Mouse (Mus musculus) embryonic facial prominence, embryonic 12.5 days (tissue): ENCODE measurements around the gene Ccl1. TPM values are rescaled to one million over a fixed set of nuclear protein-coding genes. Genes with fewer than 3 reads are reported as not detected.
A peak's percentile ranks its signal among the peaks of the same experiment; 100 is the strongest.

Experiments used
- ATAC-seq: fragments of 200-750 bp; cut with Nextera tagmentation; 2 replicates; pipeline ENCODE4 v1.8.0; 2017; ENCODE audit not compliant: insufficient number of reproducible peaks, insufficient read depth, low FRiP score, low TSS enrichment
- H3K27ac ChIP-seq: fragments of 300-500 bp; sonication (generic); 2 replicates; pipeline ENCODE4 v1.5.1; 2016; ENCODE audit warnings: mild to moderate bottlenecking
- H3K27me3 ChIP-seq: fragments of 300-500 bp; sonication (generic); 2 replicates; pipeline ENCODE4 v1.6.1; 2016; ENCODE audit warnings: mild to moderate bottlenecking, moderate library complexity
- H3K36me3 ChIP-seq: fragments of 300-500 bp; sonication (generic); 2 replicates; pipeline ENCODE4 v1.6.1; 2016; ENCODE audit warnings: mild to moderate bottlenecking
- H3K4me1 ChIP-seq: fragments of 300-500 bp; sonication (generic); 2 replicates; pipeline ENCODE4 v1.6.1; 2016
- H3K4me2 ChIP-seq: fragments of 300-500 bp; sonication (generic); replicated peaks from 2 replicates; pipeline ENCODE4 v1.6.1; 2016; ENCODE audit warnings: mild to moderate bottlenecking, moderate library complexity
- H3K4me3 ChIP-seq: fragments of 300-500 bp; sonication (generic); 2 replicates; pipeline ENCODE4 v1.5.1; 2016; ENCODE audit warnings: mild to moderate bottlenecking
- H3K9ac ChIP-seq: fragments of 300-500 bp; sonication (generic); 2 replicates; pipeline ENCODE4 v1.6.1; 2016; ENCODE audit warnings: mild to moderate bottlenecking, moderate library complexity
- H3K9me3 ChIP-seq: fragments of 300-500 bp; sonication (generic); 2 replicates; pipeline ENCODE4 v1.6.1; 2016; ENCODE audit warnings: mild to moderate bottlenecking, moderate library complexity
- WGBS: fragments of 180-500 bp; shearing (Covaris S2); methylation state at CpG from one replicate; pipeline ENCODE4 v1.1.7; 2016; 5-methylcytosine and 5-hydroxymethylcytosine counted together
- polyA plus RNA-seq: library from polyadenylated mRNA; unstranded; fragments of >200 nt; fragmentation: Nextera tagmentation; extraction: Ambion mirVana; gene quantifications from 2 replicates; pipeline ENCODE4 v1.2.1, GENCODE M21; 2016

Ccl1 gene
- not detected in 2 replicates for polyA plus RNA-seq

DNA sequence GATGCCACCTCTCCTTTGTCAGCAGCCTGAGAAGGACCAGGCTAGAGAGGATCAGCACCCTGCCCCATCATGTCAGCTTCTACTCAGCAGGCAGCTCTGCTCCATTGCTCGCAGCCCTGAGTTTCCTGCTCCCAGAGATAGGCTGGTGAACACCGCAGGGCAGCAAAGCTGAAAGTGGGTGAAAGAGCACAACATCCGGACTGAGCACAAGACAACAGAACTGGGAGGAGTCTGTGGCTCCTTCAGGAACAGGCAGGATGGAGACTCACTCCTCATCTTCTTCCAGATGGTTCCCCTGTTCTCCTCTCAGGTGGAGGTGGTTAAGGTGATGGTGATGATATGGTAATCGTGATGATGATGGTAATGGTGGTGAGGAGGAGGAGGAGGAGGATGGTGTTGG lies at the start of gene Ccl1:
TSS of gene Ccl1 (minus strand) at position 101 of the 400 bp plus-strand sequence.
- ATAC-seq, result no peak
- WGBS, result 69% methylated on average over 4 of the region's 4 CpGs
- Histone ChIP-seq H3K36me3 (no peaks in the 10 kb centered on the region), H3K27me3 (no peaks in the 10 kb centered on the region), H3K4me1 (no peaks in the 10 kb centered on the region), H3K9ac (no peak within 1 kb of the TSS), H3K4me2 (no peak within 1 kb of the TSS), H3K9me3 (no peaks in the 10 kb centered on the region), H3K27ac (no peak within 1 kb of the TSS), H3K4me3 (no peak within 1 kb of the TSS)

DNA sequence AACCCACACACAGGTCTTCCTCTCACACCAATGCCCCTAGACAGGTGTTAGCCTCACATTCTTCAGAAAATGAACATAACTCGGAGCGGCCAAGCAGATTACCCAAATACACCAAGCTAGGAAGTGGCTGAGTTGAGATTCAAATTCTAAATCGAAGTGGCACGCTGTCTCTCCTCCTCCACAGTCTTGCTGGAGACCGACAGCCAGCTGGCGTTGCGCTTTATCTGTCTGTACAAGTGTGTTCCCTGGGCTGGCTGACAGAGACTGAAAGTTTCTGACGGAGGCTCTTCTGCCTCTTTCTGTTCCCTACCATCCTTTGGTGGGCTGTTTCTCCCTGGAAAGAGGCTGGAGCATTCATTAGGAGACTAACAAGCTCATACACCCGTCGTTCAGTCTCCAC lies 45.5 kb upstream of the Ccl1 start:
- no peak overlapping the region for H3K4me2 ChIP-seq
- no peaks in the 10 kb centered on the region for H3K36me3 ChIP-seq
- ATAC-seq, result no peak
- H3K4me3 ChIP-seq, result no peak overlapping the region
- H3K9ac ChIP-seq, result no peak overlapping the region
- no peak overlapping the region for H3K27ac ChIP-seq
- H3K9me3 ChIP-seq, result no peaks in the 10 kb centered on the region
- H3K4me1 ChIP-seq, result no peaks in the 10 kb centered on the region
- 84% methylated on average over 10 of the region's 10 CpGs for WGBS
- H3K27me3 ChIP-seq, result no peaks in the 10 kb centered on the region

DNA sequence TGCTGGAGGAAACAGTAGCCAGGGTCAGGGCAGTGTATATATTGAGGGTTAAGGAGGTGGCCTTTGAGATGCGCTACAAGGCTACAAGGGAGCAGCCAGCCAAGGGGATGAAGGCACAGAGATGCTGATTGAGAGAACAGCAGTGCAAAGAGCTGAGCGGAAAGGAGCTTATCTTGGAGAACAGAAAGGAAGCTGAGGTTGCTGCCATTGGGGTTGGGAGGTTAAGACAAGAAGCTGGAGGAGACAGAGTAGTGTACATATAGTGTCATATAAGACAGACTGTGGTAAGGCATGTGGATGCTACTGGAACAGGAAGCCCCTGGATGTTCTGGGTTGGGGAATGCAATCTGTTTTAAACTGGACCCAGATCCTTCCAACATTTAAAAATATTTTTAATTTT lies 35.4 kb upstream of the Ccl1 start:
- H3K9me3 ChIP-seq, result no peaks in the 10 kb centered on the region
- H3K27ac ChIP-seq, result no peak overlapping the region
- H3K27me3 ChIP-seq, result no peaks in the 10 kb centered on the region
- no peak overlapping the region for H3K4me3 ChIP-seq
- 46% methylated on average over 2 of the region's 2 CpGs for WGBS
- no peaks in the 10 kb centered on the region for H3K36me3 ChIP-seq
- H3K4me2 ChIP-seq, result no peak overlapping the region
- no peak for ATAC-seq
- 0 out of 2 replicates have a peak, but pooled peaks cover 4% of the 10 kb centered on the region for H3K4me1 ChIP-seq
- H3K9ac ChIP-seq, result no peak overlapping the region

DNA sequence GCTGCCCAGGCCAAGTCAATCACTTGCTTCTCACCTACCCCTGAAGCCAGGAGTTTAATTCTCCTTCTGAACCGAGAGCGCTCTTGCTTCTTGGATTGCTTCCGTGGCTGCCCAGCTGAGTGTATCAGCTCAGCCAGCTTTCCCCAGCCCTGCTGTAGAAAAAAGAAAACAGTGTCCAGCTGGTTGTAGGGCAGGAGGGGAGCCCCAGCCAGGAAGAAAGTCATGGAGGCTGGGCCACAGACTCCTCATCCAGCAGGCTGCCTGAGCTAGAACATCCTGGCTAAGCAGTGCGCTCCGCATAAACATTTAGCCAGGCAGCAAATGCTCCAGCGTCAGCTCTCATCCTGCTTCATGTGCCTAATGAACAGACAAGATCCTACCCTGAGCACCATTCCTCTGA lies 34.9 kb upstream of the Ccl1 start:
- ATAC-seq, result no peak
- Histone ChIP-seq H3K36me3 (no peaks in the 10 kb centered on the region), H3K4me1 (0 out of 2 replicates have a peak, but pooled peaks cover 4% of the 10 kb centered on the region), H3K9me3 (no peaks in the 10 kb centered on the region), H3K4me2 (no peak overlapping the region), H3K27me3 (no peaks in the 10 kb centered on the region), H3K9ac (no peak overlapping the region), H3K27ac (0 out of 2 replicates have a peak overlapping the region, but pooled peaks have one; percentile 23), H3K4me3 (no peak overlapping the region)
- WGBS, result 53% methylated on average over 6 of the region's 6 CpGs

DNA sequence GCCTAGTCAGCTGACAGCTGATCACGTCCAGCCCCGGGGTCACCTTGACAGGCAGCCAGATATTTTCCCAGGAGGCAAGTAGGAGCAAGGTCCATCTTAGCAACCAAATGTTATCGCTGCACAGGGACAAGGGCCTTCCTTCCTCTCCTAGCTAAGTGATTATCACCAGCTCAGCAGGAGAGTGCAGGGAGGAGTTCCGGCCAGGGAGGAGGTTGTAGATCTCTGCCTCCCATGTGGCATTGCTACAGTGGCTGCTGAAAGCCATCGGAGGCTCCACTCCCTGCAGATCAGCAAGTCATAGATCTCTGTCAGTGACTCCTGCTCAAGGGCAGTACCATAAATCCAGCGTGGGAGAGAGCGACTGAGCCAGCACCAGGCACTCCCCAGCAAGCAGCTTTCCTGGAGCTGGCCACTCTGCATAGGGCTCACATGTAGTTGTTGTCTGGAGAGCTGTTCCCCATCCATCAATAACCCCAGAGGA lies 34.5 kb upstream of the Ccl1 start:
- no peak overlapping the region for H3K4me2 ChIP-seq
- no peaks in the 10 kb centered on the region for H3K36me3 ChIP-seq
- 0 out of 2 replicates have a peak overlapping the region, but pooled peaks have one; percentile 23 for H3K27ac ChIP-seq
- H3K27me3 ChIP-seq, result no peaks in the 10 kb centered on the region
- no peak for ATAC-seq
- no peaks in the 10 kb centered on the region for H3K9me3 ChIP-seq
- no peak overlapping the region for H3K9ac ChIP-seq
- H3K4me1 ChIP-seq, result 0 out of 2 replicates have a peak, but pooled peaks cover 4% of the 10 kb centered on the region
- no peak overlapping the region for H3K4me3 ChIP-seq
- WGBS, result 43% methylated on average over 7 of the region's 7 CpGs

DNA sequence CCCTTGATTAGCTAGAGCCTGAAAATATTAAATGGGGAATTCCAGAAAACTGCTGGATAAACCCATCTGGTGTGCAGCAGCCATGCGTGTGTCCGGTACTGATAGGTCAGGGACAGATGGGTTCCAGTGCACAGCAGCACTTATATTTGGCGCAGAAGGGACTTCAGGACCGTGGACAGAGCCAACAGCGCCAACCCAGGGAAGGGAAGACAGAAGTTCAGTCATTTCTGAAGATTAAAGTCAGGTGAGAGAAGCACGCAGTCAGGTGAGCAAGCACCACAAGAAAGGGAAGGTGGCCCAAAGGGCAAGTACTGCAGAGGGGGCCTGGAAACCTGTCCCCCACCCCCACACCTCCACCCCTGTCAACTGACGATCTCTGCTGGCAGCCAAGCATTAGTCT lies 7.7 kb upstream of the Ccl1 start:
- H3K36me3 ChIP-seq, result no peaks in the 10 kb centered on the region
- no peak overlapping the region for H3K4me3 ChIP-seq
- no peak overlapping the region for H3K9ac ChIP-seq
- H3K4me2 ChIP-seq, result no peak overlapping the region
- WGBS, result 36% methylated on average over 7 of the region's 7 CpGs
- H3K4me1 ChIP-seq, result no peaks in the 10 kb centered on the region
- H3K27ac ChIP-seq, result no peak overlapping the region
- no peaks in the 10 kb centered on the region for H3K27me3 ChIP-seq
- no peaks in the 10 kb centered on the region for H3K9me3 ChIP-seq
- no peak for ATAC-seq

DNA sequence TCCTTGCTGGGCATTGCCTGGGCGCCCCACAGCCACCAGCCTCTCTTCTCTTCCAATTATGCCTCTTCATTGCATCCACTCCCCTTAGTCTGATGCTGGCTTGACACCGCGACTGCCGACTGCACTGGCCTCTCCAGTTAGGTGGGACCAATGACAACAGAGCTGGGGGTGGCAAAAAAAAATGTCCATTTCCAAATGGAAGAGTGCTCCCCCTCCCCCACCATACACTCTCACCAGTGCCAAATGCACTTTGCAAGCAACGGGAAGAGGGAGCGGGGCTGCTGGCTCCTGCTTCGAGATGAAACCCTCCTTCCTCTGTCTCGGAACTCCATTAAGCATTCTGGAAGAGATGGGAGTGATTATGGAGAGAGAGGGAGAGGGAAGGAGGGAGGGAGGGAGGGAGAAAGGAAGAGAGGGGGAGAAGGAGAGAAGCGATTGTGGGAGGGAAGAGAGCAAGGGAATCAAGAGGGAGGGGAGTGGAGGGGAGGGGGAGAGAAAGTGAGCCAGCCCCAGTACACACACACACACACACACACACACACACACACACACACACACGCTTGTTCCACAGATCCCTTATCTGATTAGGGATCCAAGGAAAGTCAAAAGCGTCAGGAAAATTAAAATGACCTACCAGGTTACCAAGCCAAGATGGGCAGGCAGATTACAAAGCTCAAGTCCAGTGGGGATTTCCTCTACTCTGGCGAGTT lies 5.0 kb upstream of the Ccl1 start:
- Histone ChIP-seq H3K4me1 (no peaks in the 10 kb centered on the region), H3K27me3 (no peaks in the 10 kb centered on the region), H3K4me2 (no peak overlapping the region), H3K9ac (no peak overlapping the region), H3K27ac (no peak overlapping the region), H3K9me3 (no peaks in the 10 kb centered on the region), H3K36me3 (no peaks in the 10 kb centered on the region), H3K4me3 (no peak overlapping the region)
- 14% methylated on average over 11 of the region's 12 CpGs for WGBS
- no peak for ATAC-seq

DNA sequence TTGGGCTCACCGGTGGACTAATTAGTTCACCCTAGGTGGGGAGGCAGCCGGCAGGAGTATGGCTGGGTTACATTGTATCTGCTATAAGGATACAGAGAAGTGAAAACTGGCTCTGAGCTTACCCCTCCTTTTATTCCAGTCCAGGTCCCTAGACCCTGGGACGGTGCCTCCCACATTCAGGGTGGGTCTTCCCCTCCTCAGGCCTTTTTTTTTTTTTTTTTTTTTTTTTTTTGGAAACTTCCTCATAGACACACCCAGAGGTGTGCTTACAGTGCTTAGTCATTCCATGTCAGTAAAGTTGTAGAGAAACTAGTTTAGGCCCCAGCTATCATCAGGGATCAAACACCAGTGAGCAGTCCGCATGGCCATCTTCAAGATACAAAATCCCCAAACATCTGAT lies 7.6 kb downstream of the Ccl1 start:
- no peak for ATAC-seq
- Histone ChIP-seq H3K4me2 (no peak overlapping the region), H3K9me3 (no peaks in the 10 kb centered on the region), H3K4me3 (no peak overlapping the region), H3K4me1 (no peaks in the 10 kb centered on the region), H3K27ac (no peak overlapping the region), H3K36me3 (no peaks in the 10 kb centered on the region), H3K9ac (no peak overlapping the region), H3K27me3 (no peaks in the 10 kb centered on the region)
- WGBS, result 71% methylated on average over 4 of the region's 4 CpGs

DNA sequence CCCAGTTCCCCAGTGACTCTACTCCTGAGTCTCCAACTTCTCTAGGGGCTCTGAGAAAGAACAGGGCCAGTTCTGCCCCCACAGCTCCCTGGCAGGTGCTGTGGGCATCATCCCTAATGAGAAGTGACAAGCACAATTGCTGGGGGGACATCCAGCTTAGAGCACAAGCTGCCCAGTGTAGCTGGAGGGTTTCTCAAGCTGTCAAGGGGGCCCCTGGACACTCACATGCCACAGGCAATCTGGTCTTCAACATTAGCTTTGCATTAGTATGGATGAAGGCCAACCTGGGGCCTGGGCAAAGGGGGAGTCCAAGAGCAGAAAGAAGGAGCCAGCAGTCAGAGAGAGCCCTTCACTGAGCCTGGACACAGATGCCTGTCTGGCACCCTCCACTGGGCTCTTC lies 14.6 kb downstream of the Ccl1 start:
- Histone ChIP-seq H3K27me3 (no peaks in the 10 kb centered on the region), H3K36me3 (no peaks in the 10 kb centered on the region), H3K4me2 (no peak overlapping the region), H3K4me3 (no peak overlapping the region), H3K9me3 (no peaks in the 10 kb centered on the region), H3K27ac (no peak overlapping the region), H3K4me1 (no peaks in the 10 kb centered on the region), H3K9ac (no peak overlapping the region)
- ATAC-seq, result no peak

DNA sequence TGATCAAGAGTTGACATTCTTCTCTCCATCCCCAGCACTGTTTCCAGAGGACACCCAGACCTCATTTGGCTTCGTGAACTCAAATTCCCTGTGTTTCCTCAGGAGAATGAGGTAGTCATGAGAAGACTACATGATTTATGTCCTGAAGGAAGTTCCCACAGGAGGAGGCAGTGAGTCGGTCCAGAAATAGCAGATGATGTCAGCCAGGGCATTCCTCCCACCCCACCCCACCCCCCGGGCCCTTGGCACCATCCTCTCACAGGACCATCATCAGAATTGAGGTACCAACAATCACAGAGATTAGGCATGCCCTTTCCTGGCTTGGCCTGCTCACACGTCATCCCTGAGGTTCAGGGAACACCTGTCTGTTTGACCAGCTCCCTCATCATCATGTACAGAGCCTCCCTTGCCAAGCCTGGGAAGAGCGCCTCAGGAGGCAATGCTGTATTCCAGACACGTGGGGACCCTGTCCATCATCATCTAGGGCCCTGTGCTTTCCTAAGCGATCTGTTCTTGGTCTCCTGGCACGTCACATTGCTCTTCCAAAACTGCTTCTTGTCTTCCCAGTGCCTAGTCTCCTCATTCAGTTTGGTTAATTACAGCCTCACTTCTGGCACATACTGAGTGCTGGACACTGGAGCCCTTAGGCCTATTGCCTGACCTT lies 31.2 kb downstream of the Ccl1 start:
- ATAC-seq, result no peak
- H3K9ac ChIP-seq, result no peak overlapping the region
- H3K4me2 ChIP-seq, result no peak overlapping the region
- H3K27ac ChIP-seq, result no peak overlapping the region
- 75% methylated on average over 8 of the region's 8 CpGs for whole genome bisulfite sequencing
- no peaks in the 10 kb centered on the region for H3K36me3 ChIP-seq
- no peaks in the 10 kb centered on the region; the same call in 1 of the 2 replicates for H3K27me3 ChIP-seq
- H3K4me3 ChIP-seq, result no peak overlapping the region
- H3K4me1 ChIP-seq, result no peaks in the 10 kb centered on the region
- no peaks in the 10 kb centered on the region for H3K9me3 ChIP-seq

DNA sequence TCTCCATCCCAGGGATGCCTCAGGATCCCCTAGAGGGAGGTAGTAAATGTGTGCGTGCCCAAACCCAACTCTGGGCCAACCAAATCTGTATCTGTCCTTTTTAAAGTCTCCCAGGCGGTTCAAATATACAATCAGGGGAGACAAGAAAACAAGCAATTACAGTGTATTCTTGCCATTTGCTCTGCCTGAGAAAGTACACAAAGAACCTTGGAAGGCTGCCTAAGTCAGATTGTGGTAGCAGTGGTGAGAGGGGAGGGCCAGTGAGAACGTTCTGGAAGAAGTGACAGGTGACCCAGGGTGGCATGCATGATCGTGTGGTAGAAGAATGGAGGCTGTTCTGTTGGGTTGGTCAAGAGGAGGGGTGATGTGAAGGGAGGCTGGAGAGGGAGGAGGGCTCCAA lies 46.4 kb downstream of the Ccl1 start:
- H3K4me1 ChIP-seq, result 0 out of 2 replicates have a peak, but pooled peaks cover 4% of the 10 kb centered on the region
- no peak overlapping the region for H3K4me2 ChIP-seq
- no peaks in the 10 kb centered on the region for H3K27me3 ChIP-seq
- no peaks in the 10 kb centered on the region for H3K36me3 ChIP-seq
- no peak overlapping the region for H3K27ac ChIP-seq
- WGBS, result 52% methylated on average over 4 of the region's 4 CpGs
- ATAC-seq, result no peak
- H3K9me3 ChIP-seq, result no peaks in the 10 kb centered on the region
- H3K9ac ChIP-seq, result no peak overlapping the region
- H3K4me3 ChIP-seq, result no peak overlapping the region

DNA sequence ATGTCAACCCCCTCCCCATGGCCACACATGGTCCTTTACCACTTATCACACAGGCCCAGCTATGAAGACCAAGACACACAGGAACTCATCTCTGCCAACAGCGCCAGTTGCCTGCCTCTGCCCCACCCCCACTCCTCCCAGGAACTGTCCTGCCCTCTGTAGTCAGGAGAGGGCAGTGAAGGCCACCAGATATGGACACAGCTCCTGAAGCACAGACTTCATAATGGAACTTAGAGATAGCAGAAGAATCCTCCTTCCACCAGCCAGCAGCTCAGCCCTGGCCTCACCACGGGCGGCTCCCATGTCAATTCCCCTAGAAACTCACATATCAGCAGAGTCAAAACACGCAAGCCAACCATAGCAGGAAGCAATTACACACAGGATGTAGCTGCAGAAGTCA lies 49.9 kb downstream of the Ccl1 start:
- Histone ChIP-seq H3K27me3 (no peaks in the 10 kb centered on the region), H3K4me2 (no peak overlapping the region), H3K4me3 (no peak overlapping the region), H3K9me3 (no peaks in the 10 kb centered on the region), H3K4me1 (0 out of 2 replicates have a peak, but pooled peaks cover 4% of the 10 kb centered on the region), H3K9ac (no peak overlapping the region), H3K27ac (no peak overlapping the region), H3K36me3 (no peaks in the 10 kb centered on the region)
- 20% methylated on average over 4 of the region's 4 CpGs for WGBS
- no peak for ATAC-seq
